Mouse (Mus musculus) embryonic fibroblast, embryonic 13.5 days (primary cell): ENCODE results near the gene Tada2b.

Experiments used
- CTCF ChIP-seq: IDR thresholded peaks from 2 replicates; pipeline ENCODE4 v1.5.1; 2011; ENCODE audit warnings: mild to moderate bottlenecking, control low read depth, low read length, moderate library complexity, borderline replicate concordance; ENCODE audit not compliant: insufficient read depth
- POLR2A ChIP-seq: IDR thresholded peaks from 2 replicates; pipeline ENCODE4 v1.6.1; 2011; ENCODE audit warnings: low read depth, mild to moderate bottlenecking, control low read depth, low read length, moderate library complexity

DNA sequence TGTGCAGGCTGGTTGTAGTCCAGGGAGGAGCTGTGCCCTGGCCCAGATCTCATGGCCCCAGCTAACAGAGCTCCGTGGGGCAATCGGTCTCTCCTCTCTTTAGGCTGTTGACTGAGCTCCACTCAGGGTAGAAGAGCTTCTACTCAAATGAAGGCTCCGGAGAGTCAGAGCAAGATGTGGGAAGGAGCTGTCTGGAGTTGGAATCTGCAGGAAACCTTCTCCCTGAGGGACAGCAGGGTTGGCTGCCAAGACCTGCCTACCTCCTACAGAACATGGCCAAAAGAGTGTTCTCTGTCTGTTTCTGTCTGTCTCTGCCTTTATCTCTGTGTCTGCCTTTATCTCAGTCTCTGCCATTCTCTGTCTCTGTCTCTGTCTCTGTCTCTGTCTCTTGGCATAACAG is 54.5 kb downstream of the Tada2b start:
- TF ChIP-seq CTCF (no peak), POLR2A (no peak)
